Mouse (Mus musculus): ENCODE results near the gene Rhox1.
"Not testable (repeated sequence)": the region's sequence is repeated elsewhere in the genome, so short reads cannot be mapped to it uniquely, and the experiment has no call there.

The Rhox1 gene

GRCm38 (mm10) chrX:37222158-37222557 lies at the start of gene Rhox1:
TSS of gene Rhox1 (minus strand) at chrX:37222258.
- not testable (repeated sequence) for DNase-seq

GRCm38 (mm10) chrX:37265038-37265437 lies 43.0 kb upstream of the Rhox1 start, which contains the start of gene Rhox4a:
TSS of gene Rhox4a (plus strand) at chrX:37265338.
- DNase-seq: not testable (repeated sequence)

GRCm38 (mm10) chrX:37249619-37250018 lies 27.6 kb upstream of the Rhox1 start, which contains the start of gene Rhox3a:
TSS of gene Rhox3a (plus strand) at chrX:37249919.
- DNase-seq: not testable (repeated sequence)

- not testable (repeated sequence) for DNase-seq
Measured at GRCm38 (mm10) chrX:37244676-37245075, 22.6 kb upstream of the Rhox1 start, which contains the start of gene Rhox2a. TSS of gene Rhox2a (plus strand) at chrX:37244976.

- DNase-seq: no peak
Measured at GRCm38 (mm10) chrX:37210941-37211340, 11.1 kb downstream of the Rhox1 start, which contains the start of gene Gm9. TSS of gene Gm9 (minus strand) at chrX:37211041.

GRCm38 (mm10) chrX:37198676-37199075 lies 23.4 kb downstream of the Rhox1 start:
- no peak for DNase-seq

- DNase-seq: no peak
Measured at GRCm38 (mm10) chrX:37191744-37192379, 30.2 kb downstream of the Rhox1 start.

GRCm38 (mm10) chrX:37191105-37191743 lies 30.8 kb downstream of the Rhox1 start, which contains the start of the genes Ndufa1 and Rnf113a1:
TSS of gene Ndufa1 (minus strand) at chrX:37191163.
TSS of gene Rnf113a1 (plus strand) at chrX:37191245.
- peak; percentile 73 for DNase-seq

- no peak for DNase-seq
Measured at GRCm38 (mm10) chrX:37190755-37191104, 31.3 kb downstream of the Rhox1 start.

GRCm38 (mm10) chrX:37184401-37184800 lies 37.7 kb downstream of the Rhox1 start:
- DNase-seq: not testable (repeated sequence)

GRCm38 (mm10) chrX:37168742-37169141 lies 53.3 kb downstream of the Rhox1 start, which contains the start of gene Akap14:
TSS of gene Akap14 (minus strand) at chrX:37168842.
- DNase-seq: no peak

- DNase-seq: peak; percentile 14
Measured at GRCm38 (mm10) chrX:37167085-37167484, 55.0 kb downstream of the Rhox1 start.
